Mouse (Mus musculus) CD4-positive, CD25-positive, alpha-beta regulatory T cell, adult 4 months (primary cell): ENCODE data around the gene Usp17le. TPM values are rescaled to one million over a fixed set of nuclear protein-coding genes. Genes with fewer than 3 reads are reported as not detected.
"Not testable (repeated sequence)": the region's sequence is repeated elsewhere in the genome, so short reads cannot be mapped to it uniquely, and the experiment has no call there.

Experiments used
- ATAC-seq: one replicate; pipeline ENCODE4 v1.8.0; 2017
- polyA plus RNA-seq, 2 experiments: library from polyadenylated mRNA; unstranded; fragments of 100-300 nt; shearing (Covaris generic); gene quantifications; one replicate each; pipeline ENCODE4 v1.2.1; 2017

Gene Usp17le
- not detected for polyA plus RNA-seq

DNA sequence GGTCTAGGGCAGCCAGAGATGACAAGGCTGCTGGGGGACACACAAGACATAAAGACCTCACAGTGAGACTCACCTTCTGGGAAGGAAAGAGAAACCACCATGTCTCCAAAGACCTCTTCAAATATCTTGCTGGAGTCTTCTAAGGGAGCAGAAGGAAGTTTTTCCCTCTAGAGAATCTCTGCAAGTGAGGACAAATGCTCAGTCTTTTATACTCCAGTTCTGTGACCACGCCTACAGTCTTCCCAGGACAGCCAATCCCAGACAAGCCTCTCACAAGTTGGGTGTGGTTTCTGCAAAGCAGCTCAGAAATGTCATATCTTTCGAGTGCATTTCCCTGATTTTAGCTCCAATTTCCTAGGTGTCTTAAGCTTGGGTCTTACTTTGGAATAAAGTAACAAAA is at the start of gene Usp17le:
TSS of gene Usp17le (minus strand) at position 101 of the 400 bp plus-strand sequence.
- ATAC-seq: not testable (repeated sequence)

GRCm38 (mm10) chr7:104810335-104810734 is 33.1 kb upstream of the Usp17le start:
- not testable (repeated sequence) for ATAC-seq

DNA sequence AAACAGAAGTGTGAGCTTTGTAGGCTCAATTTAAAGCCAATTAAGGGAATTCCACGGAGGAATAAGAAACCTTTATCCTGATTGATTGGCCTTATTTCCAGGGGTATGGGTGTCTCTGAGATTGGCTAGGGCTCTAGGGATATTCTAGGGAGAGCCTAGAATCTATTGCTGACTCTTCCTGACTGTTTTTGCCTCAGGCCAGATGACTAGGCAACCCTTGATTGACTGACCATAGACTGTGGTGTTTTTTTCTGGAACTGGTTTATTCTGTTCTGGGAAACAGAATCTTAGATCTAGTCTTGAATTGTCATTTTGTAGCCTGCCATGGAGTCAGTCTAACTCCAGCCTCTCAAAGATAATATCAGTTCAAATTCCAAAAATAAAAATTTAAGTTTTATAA is 13.5 kb upstream of the Usp17le start:
- ATAC-seq: no peak

Other genes starting within 250 kb of the Usp17le start
- not detected for gene Olfr651, start 227.3 kb downstream of the Usp17le start, polyA plus RNA-seq
- gene Olfr652, start 216.6 kb downstream of the Usp17le start, polyA plus RNA-seq: under 1 TPM in 1 of 2 experiments, not detected in 1; 0.13 TPM
- not detected for gene Olfr653, start 200.2 kb downstream of the Usp17le start, polyA plus RNA-seq
- not detected for gene Olfr654, start 190.4 kb downstream of the Usp17le start, polyA plus RNA-seq
- under 1 TPM in 1 of 2 experiments, not detected in 1; 0.27 TPM for gene Olfr655, start 175.7 kb downstream of the Usp17le start, polyA plus RNA-seq
- not detected for gene Olfr656, start 163.5 kb downstream of the Usp17le start, polyA plus RNA-seq
- gene Olfr657, start 152.7 kb downstream of the Usp17le start, polyA plus RNA-seq: not detected
- not detected for gene Olfr658, start 130.2 kb downstream of the Usp17le start, polyA plus RNA-seq
- not detected for gene Olfr659, start 110.7 kb downstream of the Usp17le start, polyA plus RNA-seq
- under 1 TPM in 1 of 2 experiments, not detected in 1; 0.12 TPM for gene Olfr661, start 91.0 kb downstream of the Usp17le start, polyA plus RNA-seq
- gene Usp17lb, start 65.1 kb upstream of the Usp17le start, polyA plus RNA-seq: not detected
- gene Usp17la, start 79.5 kb upstream of the Usp17le start, polyA plus RNA-seq: not detected
- gene Olfr665, start 100.6 kb upstream of the Usp17le start, polyA plus RNA-seq: not detected
- not detected for gene Olfr666, start 118.5 kb upstream of the Usp17le start, polyA plus RNA-seq
- gene Olfr667, start 144.0 kb upstream of the Usp17le start, polyA plus RNA-seq: not detected
- gene Olfr668, start 150.6 kb upstream of the Usp17le start, polyA plus RNA-seq: not detected
- not detected for gene Olfr669, start 156.8 kb upstream of the Usp17le start, polyA plus RNA-seq
- not detected for gene Olfr670, start 185.2 kb upstream of the Usp17le start, polyA plus RNA-seq
- not detected for gene Olfr671, start 201.7 kb upstream of the Usp17le start, polyA plus RNA-seq
- not detected for gene Olfr672, start 224.6 kb upstream of the Usp17le start, polyA plus RNA-seq